Mouse (Mus musculus): ENCODE data around the gene Auts2. TPM values are rescaled to one million over a fixed set of nuclear protein-coding genes. Genes with fewer than 3 reads are reported as not detected.

Gene Auts2
- polyA plus RNA-seq, 1 experiment from 2014 or later: 27.3 TPM

DNA sequence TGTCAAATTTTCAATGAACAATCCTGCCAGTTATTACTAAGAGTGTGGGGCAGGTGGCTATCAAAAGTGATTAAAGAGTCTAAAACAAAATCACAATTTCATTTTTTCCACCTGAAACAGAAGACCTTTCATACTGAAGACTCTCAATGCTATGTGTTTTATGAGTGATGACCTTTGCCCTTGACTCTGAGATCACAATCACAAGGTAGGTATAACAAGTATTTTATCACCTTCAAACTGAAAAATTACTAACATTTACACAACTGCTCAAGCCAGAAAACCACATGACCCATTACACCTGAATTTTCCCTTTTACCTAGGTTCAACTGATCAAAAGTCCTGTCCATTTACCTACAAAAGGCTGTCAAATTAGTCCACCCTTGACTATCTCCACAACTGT, 582.7 kb downstream of the Auts2 start:
- DNase-seq (no peak), ATAC-seq (ENCODE audit: insufficient read depth) (no peak)
- Histone ChIP-seq H3K4me3 (ENCODE audit: low read depth, low read length) (no peak overlapping the region), H3K36me3 (ENCODE audit: insufficient read depth) (no peaks in the 10 kb centered on the region), H3K27me3 (ENCODE audit: insufficient read depth, low read length) (no peaks in the 10 kb centered on the region), H3K27ac (ENCODE audit: low read depth) (no peak overlapping the region), H3K9me3 (ENCODE audit: low read depth, low read length) (no peaks in the 10 kb centered on the region), H3K9ac (no peak overlapping the region), H3K4me2 (no peak overlapping the region), H3K4me1 (ENCODE audit: insufficient read depth) (no peaks in the 10 kb centered on the region)
- no peak for TF ChIP-seq CTCF (IDR thresholded peaks at IDR 0.05; ENCODE audit: low read depth)

DNA sequence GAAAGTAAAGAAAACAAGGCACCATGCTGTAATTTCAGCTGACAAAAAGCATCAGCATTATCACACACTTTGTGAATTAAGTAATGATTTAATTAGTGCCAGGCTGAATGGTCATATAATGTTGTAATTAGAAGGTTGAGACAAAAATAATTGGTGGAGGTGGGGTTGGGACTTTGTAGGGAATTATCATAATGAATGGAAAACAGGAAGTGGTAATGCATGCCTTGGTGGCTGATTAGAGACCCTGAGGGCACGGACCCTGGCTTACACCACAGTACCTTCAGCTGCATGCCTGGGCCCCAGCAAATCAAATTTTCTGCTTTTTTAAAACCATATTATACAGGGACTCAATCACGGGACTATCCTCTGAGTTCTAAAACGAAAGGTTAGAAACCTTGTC, 586.1 kb downstream of the Auts2 start:
- WGBS: 80% methylated on average over 3 of the region's 3 CpGs
- ATAC-seq (ENCODE audit: insufficient read depth): no peak

DNA sequence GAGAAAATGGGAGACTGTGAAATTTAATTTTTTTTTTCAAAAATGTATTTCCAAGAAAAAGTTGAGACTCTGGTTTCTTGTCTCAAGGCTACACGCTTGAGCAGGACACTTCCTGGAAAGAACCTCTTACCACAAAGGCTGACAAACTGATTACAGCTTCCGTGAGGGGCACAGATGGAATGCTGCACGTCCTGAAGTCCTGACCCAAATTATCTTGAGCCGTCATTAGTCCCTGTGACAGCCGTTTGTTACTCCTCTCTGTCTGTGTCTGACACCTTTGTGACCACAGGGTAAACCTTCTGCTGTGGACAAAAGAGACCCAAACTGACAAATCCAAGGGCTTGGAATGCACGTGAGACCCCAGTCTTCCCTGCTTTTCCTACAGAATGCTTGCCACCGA, 587.1 kb downstream of the Auts2 start:
- ATAC-seq (ENCODE audit: insufficient read depth) (no peak), DNase-seq (no peak)
- no peaks in the 10 kb centered on the region for H3K4me1 ChIP-seq (ENCODE audit: insufficient read depth)
- H3K4me3 ChIP-seq (ENCODE audit: low read depth, low read length): no peak overlapping the region
- H3K9me3 ChIP-seq (ENCODE audit: low read depth, low read length): no peaks in the 10 kb centered on the region
- H3K36me3 ChIP-seq (ENCODE audit: insufficient read depth): no peaks in the 10 kb centered on the region
- no peak overlapping the region for H3K4me2 ChIP-seq
- no peaks in the 10 kb centered on the region for H3K27me3 ChIP-seq (ENCODE audit: insufficient read depth, low read length)
- H3K27ac ChIP-seq (ENCODE audit: low read depth): no peak overlapping the region
- no peak overlapping the region for H3K9ac ChIP-seq
- no peak for TF ChIP-seq CTCF (IDR thresholded peaks at IDR 0.05; ENCODE audit: low read depth)
- 29% methylated on average over 7 of the region's 7 CpGs for whole genome bisulfite sequencing

More for the DNA sequence above, 586.1 kb downstream of the Auts2 start:
- no peak for DNase-seq
- no peak for TF ChIP-seq CTCF (IDR thresholded peaks at IDR 0.05; ENCODE audit: low read depth)
- Histone ChIP-seq H3K4me2 (no peak overlapping the region), H3K4me3 (ENCODE audit: low read depth, low read length) (no peak overlapping the region), H3K36me3 (ENCODE audit: insufficient read depth) (no peaks in the 10 kb centered on the region), H3K27me3 (ENCODE audit: insufficient read depth, low read length) (no peaks in the 10 kb centered on the region), H3K4me1 (ENCODE audit: insufficient read depth) (no peaks in the 10 kb centered on the region), H3K9ac (no peak overlapping the region), H3K27ac (ENCODE audit: low read depth) (no peak overlapping the region), H3K9me3 (ENCODE audit: low read depth, low read length) (no peaks in the 10 kb centered on the region)

DNA sequence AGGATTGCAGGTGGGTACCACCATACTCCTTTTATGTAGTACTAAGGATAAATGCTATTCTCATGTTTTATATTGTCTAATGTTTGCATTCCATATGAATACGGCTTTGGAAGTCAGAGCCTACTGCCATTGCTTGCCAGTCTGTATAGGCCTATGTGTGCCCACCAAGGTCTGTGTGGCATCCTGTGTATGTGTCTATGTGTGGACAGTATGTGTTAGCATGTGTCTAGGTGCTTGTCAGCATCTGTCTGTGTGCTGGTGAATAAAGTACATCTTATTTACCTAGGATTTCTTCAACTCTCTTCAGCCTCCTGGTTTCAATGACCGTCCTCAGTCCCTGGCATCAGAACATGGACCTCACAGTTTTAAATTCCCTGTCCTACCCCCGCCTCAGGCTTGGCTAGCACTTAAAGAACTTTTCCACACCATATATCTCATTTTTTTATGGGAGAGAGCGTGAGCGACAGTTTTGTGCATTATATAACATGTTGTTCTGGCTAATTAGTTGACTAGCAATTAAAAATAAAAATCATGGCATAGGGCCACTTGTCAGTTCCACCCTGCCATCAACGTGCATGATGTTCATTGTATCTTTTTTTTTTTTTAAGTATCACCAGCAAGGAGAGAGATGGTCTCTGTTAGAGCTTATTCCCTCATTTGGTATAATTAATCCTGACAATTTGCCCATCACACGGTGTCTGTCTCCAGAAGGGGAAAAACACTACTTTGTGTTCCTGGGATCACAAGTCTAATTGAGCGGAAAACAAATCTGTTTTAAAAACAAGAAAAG, 587.7 kb downstream of the Auts2 start:
- Histone ChIP-seq H3K9me3 (ENCODE audit: low read depth, low read length) (no peaks in the 10 kb centered on the region), H3K27me3 (ENCODE audit: insufficient read depth, low read length) (no peaks in the 10 kb centered on the region), H3K36me3 (ENCODE audit: insufficient read depth) (no peaks in the 10 kb centered on the region), H3K4me3 (ENCODE audit: low read depth, low read length) (no peak overlapping the region), H3K4me2 (no peak overlapping the region), H3K9ac (no peak overlapping the region), H3K27ac (ENCODE audit: low read depth) (no peak overlapping the region), H3K4me1 (ENCODE audit: insufficient read depth) (no peaks in the 10 kb centered on the region)
- TF ChIP-seq CTCF (IDR thresholded peaks at IDR 0.05; ENCODE audit: low read depth): no peak
- ATAC-seq (ENCODE audit: insufficient read depth): no peak
- WGBS: 88% methylated on average over 8 of the region's 8 CpGs
- no peak for DNase-seq

DNA sequence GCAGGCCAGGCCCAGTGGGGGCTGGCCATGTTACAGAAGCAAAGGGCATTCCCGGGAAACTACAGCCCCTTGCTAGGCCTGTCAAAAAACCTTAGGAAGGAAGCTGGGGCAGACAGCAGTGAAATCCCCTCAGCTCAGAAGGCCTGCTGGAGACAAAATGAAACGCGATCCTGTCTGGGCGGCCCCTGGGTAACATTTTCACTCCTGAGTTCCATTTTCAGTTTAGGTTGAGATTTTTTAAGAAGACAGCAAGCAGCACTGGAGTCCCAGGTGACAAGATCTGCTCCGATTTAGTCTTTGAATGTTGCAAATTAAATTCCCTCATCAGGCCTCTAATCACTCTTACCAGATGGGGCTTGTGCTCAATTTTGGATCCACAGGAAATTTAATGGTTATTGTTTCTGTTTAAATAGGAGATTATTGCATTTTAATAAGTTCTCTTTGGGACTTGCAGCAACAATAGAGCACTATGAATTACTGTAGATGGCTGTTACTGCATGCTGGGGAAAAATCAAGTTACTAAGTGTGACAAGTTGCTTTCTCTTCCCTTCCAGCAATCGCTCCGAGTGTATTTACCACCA, 594.5 kb downstream of the Auts2 start:
- DNase-seq (no peak), ATAC-seq (ENCODE audit: insufficient read depth) (no peak)
- no peaks in the 10 kb centered on the region for H3K27me3 ChIP-seq (ENCODE audit: insufficient read depth, low read length)
- H3K4me1 ChIP-seq (ENCODE audit: insufficient read depth): no peaks in the 10 kb centered on the region
- H3K4me2 ChIP-seq: no peak overlapping the region
- H3K27ac ChIP-seq (ENCODE audit: low read depth): no peak overlapping the region
- H3K4me3 ChIP-seq (ENCODE audit: low read depth, low read length): no peak overlapping the region
- H3K36me3 ChIP-seq (ENCODE audit: insufficient read depth): no peaks in the 10 kb centered on the region
- TF ChIP-seq CTCF (IDR thresholded peaks at IDR 0.05; ENCODE audit: low read depth): no peak
- WGBS: 51% methylated on average over 7 of the region's 7 CpGs
- H3K9me3 ChIP-seq (ENCODE audit: low read depth, low read length): no peaks in the 10 kb centered on the region
- no peak overlapping the region for H3K9ac ChIP-seq

DNA sequence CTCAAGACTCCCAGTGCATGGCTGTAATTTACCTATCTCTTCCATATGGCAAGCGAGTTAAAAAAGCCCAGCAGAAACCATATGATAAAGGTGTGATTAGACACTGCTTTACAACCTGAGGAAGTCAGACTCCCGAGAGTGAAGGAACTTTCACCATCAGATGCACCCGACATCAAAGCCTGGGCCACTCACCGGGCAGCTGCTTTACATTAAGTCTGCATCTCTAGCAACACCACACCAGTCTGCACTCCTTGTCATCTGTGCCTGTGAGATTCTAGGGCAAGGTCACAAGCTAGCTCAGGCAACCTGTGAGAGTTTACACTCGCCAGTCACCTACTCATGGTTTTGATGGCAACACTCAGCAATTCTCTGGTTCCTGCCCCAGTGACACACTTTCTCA, 596.3 kb downstream of the Auts2 start:
- H3K4me3 ChIP-seq (ENCODE audit: low read depth, low read length): no peak overlapping the region
- WGBS: 63% methylated on average over 5 of the region's 5 CpGs
- no peaks in the 10 kb centered on the region for H3K36me3 ChIP-seq (ENCODE audit: insufficient read depth)
- H3K27me3 ChIP-seq (ENCODE audit: insufficient read depth, low read length): no peaks in the 10 kb centered on the region
- no peak overlapping the region for H3K9ac ChIP-seq
- no peak overlapping the region for H3K27ac ChIP-seq (ENCODE audit: low read depth)
- ATAC-seq (ENCODE audit: insufficient read depth): no peak
- no peak for DNase-seq
- TF ChIP-seq CTCF (IDR thresholded peaks at IDR 0.05; ENCODE audit: low read depth): no peak
- H3K9me3 ChIP-seq (ENCODE audit: low read depth, low read length): no peaks in the 10 kb centered on the region
- no peak overlapping the region for H3K4me2 ChIP-seq
- no peaks in the 10 kb centered on the region for H3K4me1 ChIP-seq (ENCODE audit: insufficient read depth)

DNA sequence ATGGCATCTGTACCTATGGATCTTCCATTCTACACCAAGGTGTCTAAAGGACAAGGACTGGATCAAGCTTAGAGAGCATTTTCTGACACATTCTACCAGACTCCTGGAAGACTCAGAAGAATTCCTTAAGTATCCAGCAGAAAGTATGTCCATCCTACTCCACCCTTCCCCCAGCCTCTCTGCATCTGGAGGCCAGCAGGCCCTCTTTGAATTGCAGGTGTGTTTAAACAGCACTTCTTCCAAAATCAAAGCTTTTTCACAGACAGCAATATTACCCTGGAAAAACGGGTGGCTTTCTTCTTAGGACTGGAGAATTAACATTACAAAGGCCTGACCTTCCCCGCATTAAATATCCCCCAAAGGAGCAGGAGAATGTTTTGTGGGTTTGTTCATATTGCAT, 598.4 kb downstream of the Auts2 start:
- Histone ChIP-seq H3K9ac (no peak overlapping the region), H3K9me3 (ENCODE audit: low read depth, low read length) (no peaks in the 10 kb centered on the region), H3K27ac (ENCODE audit: low read depth) (no peak overlapping the region), H3K4me1 (ENCODE audit: insufficient read depth) (no peaks in the 10 kb centered on the region), H3K4me2 (no peak overlapping the region), H3K27me3 (ENCODE audit: insufficient read depth, low read length) (no peaks in the 10 kb centered on the region), H3K4me3 (ENCODE audit: low read depth, low read length) (no peak overlapping the region), H3K36me3 (ENCODE audit: insufficient read depth) (no peaks in the 10 kb centered on the region)
- TF ChIP-seq CTCF (IDR thresholded peaks at IDR 0.05; ENCODE audit: low read depth): no peak
- 29% methylated on average over 2 of the region's 2 CpGs for WGBS
- no peak for ATAC-seq (ENCODE audit: insufficient read depth)
- DNase-seq: no peak
